Comparison of ENCODE assay signal across 8 mouse cellular contexts in the genomic region with DNA sequence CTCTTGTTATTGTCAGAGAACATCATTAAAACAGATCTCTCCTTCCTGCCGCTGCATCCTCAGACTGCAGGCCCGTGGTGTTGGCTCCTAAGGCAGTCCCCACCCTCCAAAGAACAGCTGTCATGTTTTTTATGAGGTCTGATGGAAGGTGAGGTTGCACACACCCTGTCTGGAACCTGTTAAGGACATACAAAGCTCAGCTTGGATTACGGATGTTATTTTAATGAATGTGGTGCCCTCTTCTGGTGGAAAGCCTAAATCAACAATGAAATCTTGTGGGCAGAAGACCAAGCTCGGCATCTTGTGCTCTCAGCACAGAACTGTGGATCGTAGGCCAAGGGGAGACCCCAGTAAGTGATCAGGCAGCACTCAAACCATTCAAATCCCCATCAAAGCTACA.
DNase-seq lines count a peak whose midpoint lies in the region; ATAC-seq lines count a peak whose summit lies in the region.

No protein-coding gene starts in this region.

- WGBS in kidney, embryonic 16.5 days, result 23% methylated on average over 5 of the region's 5 CpGs
- 8% methylated on average over 5 of the region's 5 CpGs for WGBS in limb, embryonic 13.5 days

- no peak overlapping the region for H3K27ac ChIP-seq in kidney, embryonic 16.5 days (ENCODE audit: low read length)
- no peak overlapping the region for H3K27ac ChIP-seq in limb, embryonic 13.5 days

- no peaks in the 10 kb centered on the region for H3K27me3 ChIP-seq in kidney, embryonic 16.5 days (ENCODE audit: insufficient read depth, low read length)
- no peaks in the 10 kb centered on the region for H3K27me3 ChIP-seq in limb, embryonic 13.5 days

- H3K9ac ChIP-seq in kidney, embryonic 16.5 days (replicated peaks; ENCODE audit: low read length), result no peak overlapping the region
- H3K9ac ChIP-seq in limb, embryonic 13.5 days, result no peak overlapping the region

- no peaks in the 10 kb centered on the region for H3K9me3 ChIP-seq in kidney, embryonic 16.5 days (ENCODE audit: low read length)
- H3K9me3 ChIP-seq in limb, embryonic 13.5 days, result 0 out of 2 replicates have a peak, but pooled peaks cover 3% of the 10 kb centered on the region

- DNase-seq in urinary bladder, adult 18-20 months (ENCODE audit: low spot score in 2 of 2), result peak; percentile 9 to 19
- no peak for DNase-seq in urinary bladder, adult 2 months (ENCODE audit: low spot score)
- DNase-seq in cerebellum, postnatal 25 days, result peak; percentile 35 to 62
- DNase-seq in frontal cortex, postnatal 25 days (ENCODE audit: low spot score in 2 of 2), result peak; percentile 36 to 54
- peak; percentile 84 for DNase-seq in retina, postnatal 1 day

- H3K4me1 ChIP-seq in kidney, embryonic 16.5 days (ENCODE audit: insufficient read depth, low read length), result no peaks in the 10 kb centered on the region
- H3K4me1 ChIP-seq in limb, embryonic 13.5 days, result peaks cover 4% of the 10 kb centered on the region; the same call in 1 of the 2 replicates

- peak; percentile 49; the same call in 1 of the 2 replicates for ATAC-seq in kidney, embryonic 16.5 days (ENCODE audit: low FRiP score, low TSS enrichment)
- peak; percentile 87 for ATAC-seq in limb, embryonic 13.5 days (ENCODE audit: low FRiP score, low read depth)
- ATAC-seq in inflammation-experienced regulatory T-cells, adult 6 months, result no peak

- H3K4me3 ChIP-seq in kidney, embryonic 16.5 days (ENCODE audit: low read length), result no peak overlapping the region
- no peak overlapping the region for H3K4me3 ChIP-seq in limb, embryonic 13.5 days

- H3K4me2 ChIP-seq in kidney, embryonic 16.5 days (replicated peaks; ENCODE audit: low read depth, low read length), result no peak overlapping the region
- H3K4me2 ChIP-seq in limb, embryonic 13.5 days (replicated peaks), result peak overlapping the region; percentile 14; the same call in 1 of the 2 replicates

- H3K36me3 ChIP-seq in kidney, embryonic 16.5 days (ENCODE audit: insufficient read depth, low read length), result no peaks in the 10 kb centered on the region
- no peaks in the 10 kb centered on the region for H3K36me3 ChIP-seq in limb, embryonic 13.5 days
